Mouse (Mus musculus) bone marrow macrophage, adult 2 months (primary cell): ENCODE data around the gene Smtnl1. TPM values are rescaled to one million over a fixed set of nuclear protein-coding genes. Genes with fewer than 3 reads are reported as not detected.

Source experiments
- H3K27ac ChIP-seq: 2 replicates; pipeline ENCODE4 v1.5.1; 2012; ENCODE audit warnings: low read depth, low read length; ENCODE audit not compliant: insufficient read depth
- H3K4me1 ChIP-seq: 2 replicates; pipeline ENCODE4 v1.6.1; 2012; ENCODE audit warnings: low read length; ENCODE audit not compliant: control insufficient read depth, insufficient read depth
- H3K4me3 ChIP-seq: 2 replicates; pipeline ENCODE4 v1.5.1; 2012; ENCODE audit warnings: mild to moderate bottlenecking, low read length, moderate library complexity; ENCODE audit not compliant: insufficient read depth
- CTCF ChIP-seq: IDR thresholded peaks from 2 replicates; pipeline ENCODE4 v1.5.1; 2012; ENCODE audit warnings: low read depth, mild to moderate bottlenecking, low read length, moderate library complexity
- POLR2A ChIP-seq: IDR thresholded peaks from 2 replicates; pipeline ENCODE4 v1.6.1; 2012; ENCODE audit warnings: mild to moderate bottlenecking, low read depth, low read length, borderline replicate concordance
- polyA plus RNA-seq: library from polyadenylated mRNA; stranded (reverse); fragments of >200 nt; gene quantifications from 2 replicates; pipeline ENCODE4 v1.2.4, GENCODE M21; 2012; ENCODE audit not compliant: missing spikeins, insufficient read depth, insufficient read length

Gene Smtnl1
- polyA plus RNA-seq, 1 experiment = not detected

DNA sequence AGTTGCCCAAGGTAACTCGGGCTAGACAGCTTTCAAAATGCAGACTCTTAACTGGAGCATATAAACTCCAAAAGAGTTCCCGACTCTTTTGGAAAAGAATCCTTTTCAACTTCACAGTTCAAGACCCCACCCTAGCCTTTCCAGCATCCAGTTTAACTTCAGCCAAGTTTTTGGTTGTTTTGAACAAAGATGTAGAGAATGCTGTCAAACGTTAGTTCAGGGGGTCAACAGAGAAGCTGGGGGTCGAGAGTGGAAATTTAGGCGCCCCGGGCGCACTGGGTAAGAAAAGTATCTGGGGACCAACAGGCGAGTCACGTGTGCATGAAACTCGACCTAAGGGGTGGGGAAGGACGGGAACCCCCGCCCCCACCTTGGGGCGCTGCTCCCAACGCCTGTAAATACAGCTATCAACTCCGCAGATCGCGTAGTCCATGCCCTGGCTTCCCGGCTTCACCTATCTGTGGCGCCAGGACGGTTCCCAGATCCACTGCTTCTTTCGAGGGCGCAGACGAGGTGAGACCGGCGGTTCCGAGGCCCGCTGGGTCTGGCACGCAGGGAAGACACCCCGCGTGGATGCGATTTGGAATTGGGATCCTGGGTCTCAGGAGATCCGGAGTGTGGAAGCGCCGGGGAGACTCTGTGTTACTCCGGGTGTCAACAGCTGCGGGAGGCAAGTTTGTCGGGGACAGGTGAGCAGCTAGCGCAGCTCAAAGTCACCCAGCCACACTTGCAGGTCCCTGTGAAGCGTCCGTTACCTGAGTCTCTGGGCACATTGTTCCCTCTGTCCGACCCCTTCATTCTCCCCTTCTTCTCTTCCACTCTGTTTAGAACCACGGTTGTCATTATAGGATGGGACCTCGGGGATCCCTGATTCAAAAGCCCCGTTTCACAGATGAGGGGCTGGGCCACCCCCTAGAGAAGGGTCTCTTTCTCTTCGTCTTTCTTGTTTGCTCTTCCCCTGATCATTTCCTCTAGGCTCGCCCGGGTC is 16.8 kb upstream of the Smtnl1 start:
- Histone ChIP-seq H3K4me3 (peak overlapping the region; percentile 26; the same call in 1 of the 2 replicates), H3K27ac (no peak overlapping the region), H3K4me1 (no peaks in the 10 kb centered on the region)
- TF ChIP-seq CTCF (no peak), POLR2A (no peak)

DNA sequence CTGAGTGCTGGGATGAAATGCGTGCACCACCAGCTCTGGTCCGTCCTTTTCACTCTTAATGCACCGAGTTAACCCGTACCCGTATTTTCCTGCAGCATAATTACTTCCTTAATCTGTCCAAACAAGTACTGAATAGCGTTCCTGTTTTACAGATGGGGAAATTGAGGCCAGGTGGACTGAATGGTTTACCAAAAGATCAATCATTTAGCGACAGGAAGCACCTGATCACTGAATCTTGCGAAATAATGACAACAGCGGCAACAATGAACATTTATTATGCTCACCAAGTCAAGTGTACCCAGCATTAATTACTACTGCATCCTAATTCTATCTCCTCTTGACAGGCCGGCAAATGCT is 16.1 kb upstream of the Smtnl1 start, which contains the start of gene Slc43a1:
Gene Slc43a1 (plus strand): TSS at position 258 of the 357 bp plus-strand sequence.
- H3K27ac ChIP-seq = no peak within 1 kb of the TSS
- TF ChIP-seq CTCF (no peak), POLR2A (no peak)
- H3K4me3 ChIP-seq = no peak within 1 kb of the TSS
- no peaks in the 10 kb centered on the region for H3K4me1 ChIP-seq

DNA sequence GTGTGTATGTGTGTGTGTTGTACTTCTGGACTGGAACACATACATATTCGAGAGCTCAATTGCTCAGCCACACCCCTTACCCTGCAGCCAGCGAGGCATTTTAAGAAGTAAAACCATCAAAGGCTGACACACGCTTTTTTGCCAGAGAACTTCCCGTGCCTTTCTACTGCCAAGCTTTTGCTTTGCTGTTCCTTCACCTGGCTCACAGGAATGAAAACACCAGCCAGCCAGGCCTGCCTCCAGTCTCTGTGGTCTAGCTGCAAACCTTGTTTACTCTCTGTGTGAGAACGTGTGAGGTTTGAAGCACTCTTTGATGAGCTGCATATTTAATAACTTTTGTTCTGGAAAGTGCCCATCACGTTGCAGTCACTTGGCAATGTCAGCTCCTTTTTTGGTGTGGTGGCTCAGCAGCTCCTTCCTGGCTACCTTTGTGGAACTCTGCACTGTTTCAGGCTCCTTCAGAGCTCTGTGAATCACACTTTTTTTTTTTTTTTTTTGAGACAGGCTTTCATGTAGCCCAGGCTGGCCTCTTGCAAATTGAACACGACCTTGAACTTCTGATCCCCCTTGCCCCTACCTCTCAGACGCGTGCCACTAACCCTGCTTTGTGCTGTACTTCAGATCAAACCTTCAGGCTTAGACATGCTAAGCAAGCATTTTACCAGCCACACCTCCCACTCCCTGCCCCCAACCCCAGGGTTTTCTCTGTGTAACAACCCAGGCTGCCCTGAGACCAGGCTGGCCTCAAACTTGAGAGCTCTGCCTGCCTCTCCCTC is 15.6 kb upstream of the Smtnl1 start:
- Histone ChIP-seq H3K27ac (no peak overlapping the region), H3K4me3 (no peak overlapping the region), H3K4me1 (no peaks in the 10 kb centered on the region)
- TF ChIP-seq POLR2A = no peak
- TF ChIP-seq CTCF = no peak

DNA sequence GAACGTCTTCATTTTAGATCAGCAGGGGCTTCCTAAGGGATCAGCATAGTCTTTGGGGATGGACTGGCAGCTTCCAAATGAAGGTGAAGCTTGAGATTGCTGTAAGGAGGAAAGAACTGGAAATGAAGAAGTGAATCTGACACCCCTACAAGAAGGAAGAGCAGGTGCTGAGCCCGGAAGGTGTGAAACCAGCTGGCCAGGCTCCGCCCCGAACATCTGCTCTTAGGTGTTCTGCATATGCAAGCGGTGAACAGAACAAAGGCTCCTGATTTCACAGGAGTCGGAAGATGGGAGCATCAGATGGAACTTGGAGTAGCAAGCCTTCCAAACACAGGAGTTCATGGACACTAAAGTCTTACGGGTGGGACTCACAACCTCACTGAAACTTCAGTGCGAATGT is 14.7 kb upstream of the Smtnl1 start:
- no peak for TF ChIP-seq POLR2A
- no peak for TF ChIP-seq CTCF
- Histone ChIP-seq H3K4me1 (no peaks in the 10 kb centered on the region), H3K27ac (no peak overlapping the region), H3K4me3 (no peak overlapping the region)

DNA sequence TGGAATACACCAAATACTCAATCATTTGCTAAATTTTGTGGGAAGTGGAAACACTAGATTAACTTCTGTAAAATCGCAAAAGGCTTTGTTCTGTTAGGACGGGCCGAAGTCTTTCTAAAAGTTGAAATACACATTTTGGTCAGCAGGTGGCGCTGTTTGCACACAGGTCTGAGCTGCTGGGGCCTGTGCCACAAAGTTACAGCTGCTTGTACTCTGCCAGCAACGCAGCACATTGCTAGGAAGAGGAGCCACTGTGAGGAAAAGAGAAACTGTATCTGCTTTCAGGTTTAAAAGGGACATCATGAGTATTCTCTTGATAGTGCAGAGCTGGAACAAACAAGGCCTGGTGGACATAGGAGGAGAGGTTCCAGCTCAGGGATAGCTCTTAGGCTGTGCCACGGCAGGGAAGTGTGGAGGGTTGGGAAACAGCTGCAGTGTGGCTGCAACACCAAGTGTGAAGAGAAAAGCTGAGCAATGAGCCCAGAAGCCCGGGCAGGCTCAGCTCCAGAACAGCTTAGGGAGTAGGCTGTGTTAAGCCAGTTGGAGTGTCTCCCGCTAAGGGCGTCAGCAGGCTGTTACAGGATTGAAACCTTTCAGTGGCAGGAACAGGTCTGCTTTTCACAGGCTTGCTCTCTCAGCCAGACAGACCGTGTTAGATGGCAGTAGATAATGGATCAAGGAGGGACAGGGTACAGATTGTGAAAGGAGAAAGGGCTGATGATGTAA is 9.4 kb upstream of the Smtnl1 start:
- no peak overlapping the region for H3K27ac ChIP-seq
- no peak overlapping the region for H3K4me3 ChIP-seq
- TF ChIP-seq POLR2A (no peak), CTCF (peak; percentile 89)
- 0 out of 2 replicates have a peak, but pooled peaks cover 5% of the 10 kb centered on the region for H3K4me1 ChIP-seq

DNA sequence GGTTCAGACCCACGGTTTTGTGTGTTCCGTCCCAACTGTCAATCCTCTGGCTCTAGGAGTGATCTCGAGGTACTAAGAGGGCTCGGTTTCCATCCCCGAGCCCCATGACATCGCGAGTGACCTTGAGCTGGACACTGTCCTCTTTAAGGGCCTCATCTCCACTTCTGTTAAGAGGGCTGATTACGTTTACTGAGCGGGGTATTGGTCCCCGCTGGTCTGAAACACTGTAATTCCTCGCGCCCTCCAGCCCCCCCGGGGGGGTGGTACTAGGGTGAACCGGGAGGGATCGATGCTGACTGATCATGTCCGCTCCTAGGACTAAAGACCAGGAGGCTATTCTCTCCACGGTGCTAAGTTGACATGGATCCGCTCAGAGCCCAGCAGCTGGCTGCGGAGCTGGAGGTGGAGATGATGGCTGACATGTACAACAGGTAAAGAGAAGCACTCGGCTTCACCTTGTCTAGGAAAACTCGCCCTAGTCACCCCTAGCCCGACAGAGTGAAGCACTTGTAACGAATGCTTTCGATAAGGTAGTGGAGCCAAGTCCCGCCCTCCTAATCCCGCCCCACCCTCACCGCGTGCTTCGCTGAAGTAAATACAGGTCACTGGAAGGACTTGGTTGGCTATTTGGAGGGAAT is 5.0 kb upstream of the Smtnl1 start:
- Histone ChIP-seq H3K27ac (peak overlapping the region; percentile 24), H3K4me1 (peaks cover 8% of the 10 kb centered on the region), H3K4me3 (peak overlapping the region; percentile 84)
- TF ChIP-seq POLR2A (no peak), CTCF (no peak)

DNA sequence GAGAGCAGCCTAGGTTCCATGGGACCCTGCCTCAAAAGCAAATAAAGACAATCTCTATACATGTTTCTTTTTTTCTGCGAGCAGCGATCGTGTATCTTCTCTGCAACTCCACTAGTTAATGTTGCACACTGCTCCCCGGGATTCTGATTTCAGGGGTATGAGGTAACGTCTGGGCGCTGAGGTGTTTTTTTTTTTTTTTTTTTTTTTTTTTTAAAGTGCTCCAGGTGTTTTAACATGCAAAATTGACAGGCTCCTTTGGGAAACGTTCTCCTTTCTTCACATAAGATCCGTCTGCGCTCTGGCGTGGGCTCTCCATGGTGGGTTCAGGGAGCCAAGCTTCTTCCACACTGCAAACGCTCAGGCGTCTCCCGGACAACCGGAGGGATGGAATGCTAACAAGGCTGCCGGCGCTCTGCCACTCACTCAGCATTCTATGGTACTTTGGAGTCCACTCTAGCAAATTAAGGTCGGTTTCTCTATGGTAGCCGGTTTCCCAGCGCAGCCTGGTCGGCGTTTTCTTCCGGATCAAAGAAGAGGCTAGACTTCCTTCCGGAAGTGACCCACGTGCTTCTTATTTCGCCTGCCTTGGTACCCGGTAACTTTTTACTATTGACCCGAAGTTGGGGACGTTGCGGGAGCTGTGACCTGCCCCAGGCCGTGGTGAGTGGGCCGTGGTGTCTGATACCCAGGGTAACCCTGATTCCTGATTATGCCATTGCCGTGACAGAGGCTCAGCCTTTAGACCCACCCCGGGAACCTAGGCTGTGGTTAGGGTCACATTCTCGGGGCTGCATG is 4.2 kb upstream of the Smtnl1 start, which contains the start of gene Timm10:
Gene Timm10 (plus strand): TSS at position 510 of the 795 bp plus-strand sequence.
- no peak for TF ChIP-seq CTCF
- no peak for TF ChIP-seq POLR2A
- Histone ChIP-seq H3K27ac (peak within 1 kb of the TSS; percentile 24), H3K4me1 (peaks cover 6% of the 10 kb centered on the region), H3K4me3 (peak within 1 kb of the TSS; percentile 84)

DNA sequence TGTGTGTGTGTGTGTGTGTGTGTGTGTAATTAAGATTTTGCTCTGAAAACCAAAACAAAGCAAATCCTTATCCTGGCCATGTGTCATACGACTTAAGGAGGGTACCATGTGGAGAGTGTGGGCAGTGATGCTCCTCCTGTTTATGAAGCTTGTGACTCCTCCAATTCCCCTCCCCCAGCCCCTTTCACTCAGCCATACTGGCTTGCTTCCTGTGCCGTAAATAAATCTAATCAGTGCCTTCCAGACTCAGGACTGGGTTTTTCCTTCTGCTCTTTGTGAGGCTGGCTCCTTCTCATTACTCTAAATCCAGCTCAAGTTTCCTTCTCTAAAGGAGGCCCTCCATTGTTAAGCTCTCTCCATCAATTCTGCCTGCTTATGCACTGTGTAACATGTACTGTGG is 785 bp upstream of the Smtnl1 start:
- Histone ChIP-seq H3K4me1 (peaks cover 17% of the 10 kb centered on the region), H3K27ac (no peak overlapping the region), H3K4me3 (no peak overlapping the region)
- no peak for TF ChIP-seq POLR2A
- TF ChIP-seq CTCF = no peak
